Mouse (Mus musculus): ENCODE results near the gene Adad1. TPM values are rescaled to one million over a fixed set of nuclear protein-coding genes. Genes with fewer than 3 reads are reported as not detected.

Adad1 gene
- polyA plus RNA-seq, 1 experiment, result 0.54 TPM

GRCm38 (mm10) chr3:37169283-37169682, 106.0 kb downstream of the Adad1 start:
- no peaks in the 10 kb centered on the region for H3K9me3 ChIP-seq (replicated peaks; ENCODE audit: control insufficient read depth, insufficient read depth, low read length, poor library complexity, severe bottlenecking)
- TF ChIP-seq CTCF (IDR thresholded peaks at IDR 0.05; ENCODE audit: low read depth, low read length) (no peak), EP300 (IDR thresholded peaks at IDR 0.05; ENCODE audit: insufficient read depth, low read depth, low read length) (no peak), POLR2A (IDR thresholded peaks at IDR 0.05; ENCODE audit: insufficient read depth, low read length) (no peak)

More at GRCm38 (mm10) chr3:37169283-37169682, 106.0 kb downstream of the Adad1 start:
- H3K27me3 ChIP-seq (ENCODE audit: control insufficient read depth, insufficient read depth, low read length, poor library complexity, severe bottlenecking), result no peaks in the 10 kb centered on the region
- no peaks in the 10 kb centered on the region for H3K4me1 ChIP-seq (ENCODE audit: control insufficient read depth, insufficient read depth, low read length)
- H3K9ac ChIP-seq (ENCODE audit: low read depth, poor library complexity, severe bottlenecking), result no peak overlapping the region
- H3K4me3 ChIP-seq (ENCODE audit: low read depth, low read length), result no peak overlapping the region
- H3K27ac ChIP-seq (ENCODE audit: insufficient read depth, low read length), result no peak overlapping the region
- no peaks in the 10 kb centered on the region for H3K36me3 ChIP-seq (ENCODE audit: control insufficient read depth, insufficient read depth, low read length, poor library complexity, severe bottlenecking)

Other genes starting within 250 kb of the Adad1 start
- gene 4932438A13Rik, start 200.4 kb upstream of the Adad1 start, polyA plus RNA-seq (2011; ENCODE audit: insufficient read depth, insufficient read length, low read depth, missing spikeins), result 34.2 and 38.2 TPM in 2 replicates
- 0.93 and 1.8 TPM in 2 replicates for gene Il2, start 62.4 kb downstream of the Adad1 start, polyA plus RNA-seq (2011; ENCODE audit: insufficient read depth, insufficient read length, low read depth, missing spikeins)
- gene Il21, start 169.1 kb downstream of the Adad1 start, polyA plus RNA-seq (2011; ENCODE audit: insufficient read depth, insufficient read length, low read depth, missing spikeins), result not detected in 2 replicates
- 4.4 and 4.8 TPM in 2 replicates for gene Bbs12, start 249.0 kb downstream of the Adad1 start, polyA plus RNA-seq (2011; ENCODE audit: insufficient read depth, insufficient read length, low read depth, missing spikeins)
- 2.1 and 2.2 TPM in 2 replicates for gene Cetn4, start 249.2 kb downstream of the Adad1 start, polyA plus RNA-seq (2011; ENCODE audit: insufficient read depth, insufficient read length, low read depth, missing spikeins)

Data from ES-Bruce4 (cell line).